Mouse (Mus musculus): ENCODE data around the gene Olfr875. TPM values are rescaled to one million over a fixed set of nuclear protein-coding genes. Genes with fewer than 3 reads are reported as not detected.
"Not testable (repeated sequence)": the region's sequence is repeated elsewhere in the genome, so short reads cannot be mapped to it uniquely, and the experiment has no call there.

Olfr875 gene
- polyA plus RNA-seq (2015; fragmentation: Nextera tagmentation; extraction: Ambion mirVana), result not detected in 2 replicates

GRCm38 (mm10) chr9:37771759-37772158 lies at the start of gene Olfr875:
Gene Olfr875 (plus strand): TSS chr9:37771857.
- H3K9me3 ChIP-seq, result no peaks in the 10 kb centered on the region
- no peaks in the 10 kb centered on the region for H3K4me1 ChIP-seq
- no peak for ATAC-seq (ENCODE audit: insufficient read depth, low FRiP score, low read depth)
- no peaks in the 10 kb centered on the region for H3K27me3 ChIP-seq (replicated peaks)
- WGBS, result 33% methylated on average over 2 of the region's 2 CpGs
- H3K4me2 ChIP-seq, result no peak within 1 kb of the TSS
- H3K9ac ChIP-seq, result no peak within 1 kb of the TSS
- no peak within 1 kb of the TSS for H3K27ac ChIP-seq
- H3K36me3 ChIP-seq, result no peaks in the 10 kb centered on the region
- H3K4me3 ChIP-seq (replicated peaks), result no peak within 1 kb of the TSS

GRCm38 (mm10) chr9:37734310-37734709 lies 37.3 kb upstream of the Olfr875 start:
- Histone ChIP-seq H3K36me3 (no peaks in the 10 kb centered on the region), H3K4me3 (replicated peaks) (no peak overlapping the region), H3K9me3 (no peaks in the 10 kb centered on the region), H3K4me1 (no peaks in the 10 kb centered on the region), H3K27ac (no peak overlapping the region), H3K4me2 (no peak overlapping the region), H3K27me3 (replicated peaks) (no peaks in the 10 kb centered on the region), H3K9ac (no peak overlapping the region)
- no peak for ATAC-seq (ENCODE audit: insufficient read depth, low FRiP score, low read depth)
- WGBS, result 93% methylated on average over 1 of the region's 1 CpGs

GRCm38 (mm10) chr9:37744806-37745205 lies 26.9 kb upstream of the Olfr875 start, which contains the start of gene Olfr874:
Gene Olfr874 (plus strand): TSS chr9:37745106.
- no peak within 1 kb of the TSS for H3K4me2 ChIP-seq
- no peak within 1 kb of the TSS for H3K4me3 ChIP-seq (replicated peaks)
- no peak within 1 kb of the TSS for H3K27ac ChIP-seq
- no peaks in the 10 kb centered on the region for H3K36me3 ChIP-seq
- H3K9me3 ChIP-seq, result no peaks in the 10 kb centered on the region
- ATAC-seq (ENCODE audit: insufficient read depth, low FRiP score, low read depth), result no peak
- no peaks in the 10 kb centered on the region for H3K27me3 ChIP-seq (replicated peaks)
- no peak within 1 kb of the TSS for H3K9ac ChIP-seq
- H3K4me1 ChIP-seq, result no peaks in the 10 kb centered on the region

GRCm38 (mm10) chr9:37750319-37751075 lies 21.2 kb upstream of the Olfr875 start:
- 48% methylated on average over 7 of the region's 7 CpGs for WGBS
- no peaks in the 10 kb centered on the region for H3K4me1 ChIP-seq
- ATAC-seq (ENCODE audit: insufficient read depth, low FRiP score, low read depth), result no peak

GRCm38 (mm10) chr9:37751467-37751866 lies 20.2 kb upstream of the Olfr875 start:
- H3K36me3 ChIP-seq, result no peaks in the 10 kb centered on the region
- no peaks in the 10 kb centered on the region for H3K27me3 ChIP-seq (replicated peaks)
- no peak for ATAC-seq (ENCODE audit: insufficient read depth, low FRiP score, low read depth)
- H3K4me3 ChIP-seq (replicated peaks), result no peak overlapping the region
- 73% methylated on average over 2 of the region's 2 CpGs for WGBS
- H3K27ac ChIP-seq, result no peak overlapping the region
- no peak overlapping the region for H3K9ac ChIP-seq
- H3K4me1 ChIP-seq, result no peaks in the 10 kb centered on the region
- no peak overlapping the region for H3K4me2 ChIP-seq
- no peaks in the 10 kb centered on the region for H3K9me3 ChIP-seq

More at GRCm38 (mm10) chr9:37750319-37751075, 21.2 kb upstream of the Olfr875 start:
- no peak overlapping the region for H3K27ac ChIP-seq
- H3K4me2 ChIP-seq, result no peak overlapping the region
- no peaks in the 10 kb centered on the region for H3K9me3 ChIP-seq
- H3K9ac ChIP-seq, result no peak overlapping the region
- H3K4me3 ChIP-seq (replicated peaks), result no peak overlapping the region
- no peaks in the 10 kb centered on the region for H3K36me3 ChIP-seq
- no peaks in the 10 kb centered on the region for H3K27me3 ChIP-seq (replicated peaks)

- Histone ChIP-seq H3K27me3 (replicated peaks) (no peaks in the 10 kb centered on the region), H3K4me2 (no peak overlapping the region), H3K4me1 (no peaks in the 10 kb centered on the region), H3K9me3 (no peaks in the 10 kb centered on the region), H3K9ac (no peak overlapping the region), H3K4me3 (replicated peaks) (no peak overlapping the region), H3K36me3 (no peaks in the 10 kb centered on the region), H3K27ac (no peak overlapping the region)
- WGBS, result 66% methylated on average over 4 of the region's 4 CpGs
- ATAC-seq (ENCODE audit: insufficient read depth, low FRiP score, low read depth), result no peak
Measured at GRCm38 (mm10) chr9:37752006-37752405, 19.7 kb upstream of the Olfr875 start.

- H3K9me3 ChIP-seq, result no peaks in the 10 kb centered on the region
- 75% methylated on average over 2 of the region's 2 CpGs for WGBS
- no peaks in the 10 kb centered on the region for H3K4me1 ChIP-seq
- H3K4me2 ChIP-seq, result no peak overlapping the region
- no peak overlapping the region for H3K4me3 ChIP-seq (replicated peaks)
- H3K9ac ChIP-seq, result no peak overlapping the region
- no peak overlapping the region for H3K27ac ChIP-seq
- no peaks in the 10 kb centered on the region for H3K27me3 ChIP-seq (replicated peaks)
- no peak for ATAC-seq (ENCODE audit: insufficient read depth, low FRiP score, low read depth)
- H3K36me3 ChIP-seq, result no peaks in the 10 kb centered on the region
Measured at GRCm38 (mm10) chr9:37761728-37762127, 9.9 kb upstream of the Olfr875 start.

GRCm38 (mm10) chr9:37762541-37762940 lies 9.1 kb upstream of the Olfr875 start:
- no peaks in the 10 kb centered on the region for H3K36me3 ChIP-seq
- H3K4me1 ChIP-seq, result no peaks in the 10 kb centered on the region
- no peak overlapping the region for H3K4me2 ChIP-seq
- no peaks in the 10 kb centered on the region for H3K27me3 ChIP-seq (replicated peaks)
- no peak overlapping the region for H3K27ac ChIP-seq
- 44% methylated on average over 2 of the region's 2 CpGs for WGBS
- ATAC-seq (ENCODE audit: insufficient read depth, low FRiP score, low read depth), result no peak
- no peak overlapping the region for H3K4me3 ChIP-seq (replicated peaks)
- H3K9ac ChIP-seq, result no peak overlapping the region
- H3K9me3 ChIP-seq, result no peaks in the 10 kb centered on the region

- 59% methylated on average over 2 of the region's 2 CpGs for WGBS
- no peak overlapping the region for H3K9ac ChIP-seq
- no peaks in the 10 kb centered on the region for H3K36me3 ChIP-seq
- no peak overlapping the region for H3K4me3 ChIP-seq (replicated peaks)
- no peaks in the 10 kb centered on the region for H3K27me3 ChIP-seq (replicated peaks)
- H3K4me1 ChIP-seq, result no peaks in the 10 kb centered on the region
- no peak for ATAC-seq (ENCODE audit: insufficient read depth, low FRiP score, low read depth)
- H3K4me2 ChIP-seq, result no peak overlapping the region
- no peaks in the 10 kb centered on the region for H3K9me3 ChIP-seq
- no peak overlapping the region for H3K27ac ChIP-seq
Measured at GRCm38 (mm10) chr9:37770661-37771060, 996 bp upstream of the Olfr875 start.

GRCm38 (mm10) chr9:37782766-37783260 lies 11.2 kb downstream of the Olfr875 start:
- Histone ChIP-seq H3K9ac (no peak overlapping the region), H3K36me3 (no peaks in the 10 kb centered on the region), H3K27ac (no peak overlapping the region), H3K4me1 (peaks cover 5% of the 10 kb centered on the region), H3K9me3 (no peaks in the 10 kb centered on the region), H3K4me2 (peak overlapping the region; percentile 40), H3K27me3 (replicated peaks) (no peaks in the 10 kb centered on the region), H3K4me3 (replicated peaks) (peak overlapping the region; percentile 14)
- ATAC-seq (ENCODE audit: insufficient read depth, low FRiP score, low read depth), result peak; percentile 70; the same call in 1 of the 2 replicates
- 5% methylated on average over 7 of the region's 7 CpGs for WGBS

- H3K4me1 ChIP-seq; ATAC-seq (ENCODE audit: insufficient read depth, low FRiP score, low read depth); H3K27ac ChIP-seq; H3K27me3 ChIP-seq (replicated peaks); H3K36me3 ChIP-seq; H3K4me2 ChIP-seq; H3K9ac ChIP-seq; H3K4me3 ChIP-seq (replicated peaks); H3K9me3 ChIP-seq: not testable (repeated sequence)
- WGBS, result 62% methylated on average over 11 of the region's 15 CpGs
Measured at GRCm38 (mm10) chr9:37783394-37784387, 12.0 kb downstream of the Olfr875 start.

- no peaks in the 10 kb centered on the region for H3K9me3 ChIP-seq
- ATAC-seq (ENCODE audit: insufficient read depth, low FRiP score, low read depth), result no peak
Measured at GRCm38 (mm10) chr9:37786411-37786810, 14.8 kb downstream of the Olfr875 start.

More at GRCm38 (mm10) chr9:37786411-37786810, 14.8 kb downstream of the Olfr875 start:
- Histone ChIP-seq H3K4me1 (peaks cover 5% of the 10 kb centered on the region), H3K27me3 (replicated peaks) (no peaks in the 10 kb centered on the region), H3K36me3 (no peaks in the 10 kb centered on the region), H3K27ac (no peak overlapping the region), H3K4me2 (no peak overlapping the region), H3K4me3 (replicated peaks) (no peak overlapping the region), H3K9ac (no peak overlapping the region)
- WGBS, result 68% methylated on average over 2 of the region's 2 CpGs

Data from stomach, embryonic 15.5 days (tissue).